Mouse (Mus musculus) sigmoid colon, adult 10 weeks (tissue): ENCODE results near the gene Rab32. TPM values are rescaled to one million over a fixed set of nuclear protein-coding genes. Genes with fewer than 3 reads are reported as not detected.

Source experiments
- polyA plus RNA-seq: library from polyadenylated mRNA; stranded (reverse); fragments of 350-450 nt; fragmentation: Illumina TruSeq; extraction: RNeasy Lipid Tissue Mini Kit (QIAGEN cat#74804); gene quantifications from one replicate; pipeline ENCODE4 v1.2.3, GENCODE M21; 2014; ENCODE audit warnings: low read depth, low replicate concordance

Rab32 gene
- 60.4 TPM for polyA plus RNA-seq

GRCm38 (mm10) chr10:10557570-10558336 lies at the start of gene Rab32:
TSS of gene Rab32 (minus strand) at chr10:10558265.

Other genes starting within 250 kb of the Rab32 start
- 1.0 TPM for gene Adgb, start 85.9 kb downstream of the Rab32 start, polyA plus RNA-seq
- gene Gm10944, start 123.1 kb upstream of the Rab32 start, polyA plus RNA-seq: not detected